Mouse (Mus musculus) urinary bladder, postnatal 14 days (tissue): ENCODE data around the gene Qk.
A peak's percentile ranks its signal among the peaks of the same experiment; 100 is the strongest.

ENCODE experiments used
- DNase-seq: peaks from one replicate; pipeline ENCODE4 v3.0.0; 2021; ENCODE audit warnings: low spot score

The Qk gene

GRCm38 (mm10) chr17:10319685-10320455, at the start of gene Qk:
Gene Qk, minus strand, starts transcription at chr17:10319854.
- peak; percentile 94 for DNase-seq

GRCm38 (mm10) chr17:10367044-10367443, 47.4 kb upstream of the Qk start:
- no peak for DNase-seq

- no peak for DNase-seq
Measured at GRCm38 (mm10) chr17:10366577-10366976, 46.9 kb upstream of the Qk start.

- no peak for DNase-seq
Measured at GRCm38 (mm10) chr17:10365501-10366482, 46.1 kb upstream of the Qk start.

GRCm38 (mm10) chr17:10363151-10363550, 43.5 kb upstream of the Qk start:
- DNase-seq = no peak

- no peak for DNase-seq
Measured at GRCm38 (mm10) chr17:10361882-10362291, 42.2 kb upstream of the Qk start.

- DNase-seq = no peak
Measured at GRCm38 (mm10) chr17:10360738-10361137, 41.1 kb upstream of the Qk start.

GRCm38 (mm10) chr17:10359466-10359865, 39.8 kb upstream of the Qk start:
- no peak for DNase-seq

GRCm38 (mm10) chr17:10357348-10357747, 37.7 kb upstream of the Qk start:
- no peak for DNase-seq

GRCm38 (mm10) chr17:10356294-10356693, 36.6 kb upstream of the Qk start:
- no peak for DNase-seq

GRCm38 (mm10) chr17:10355746-10356145, 36.1 kb upstream of the Qk start:
- DNase-seq = no peak

GRCm38 (mm10) chr17:10338286-10338685, 18.6 kb upstream of the Qk start:
- no peak for DNase-seq

- no peak for DNase-seq
Measured at GRCm38 (mm10) chr17:10336558-10336957, 16.9 kb upstream of the Qk start.

GRCm38 (mm10) chr17:10335809-10336499, 16.3 kb upstream of the Qk start:
- no peak for DNase-seq

GRCm38 (mm10) chr17:10334957-10335690, 15.5 kb upstream of the Qk start:
- peak; percentile 66 for DNase-seq

GRCm38 (mm10) chr17:10334481-10334880, 14.8 kb upstream of the Qk start:
- DNase-seq = no peak

GRCm38 (mm10) chr17:10333321-10333720, 13.7 kb upstream of the Qk start:
- no peak for DNase-seq

- DNase-seq = no peak
Measured at GRCm38 (mm10) chr17:10332127-10332526, 12.5 kb upstream of the Qk start.

GRCm38 (mm10) chr17:10329461-10329860, 9.8 kb upstream of the Qk start:
- no peak for DNase-seq

GRCm38 (mm10) chr17:10328544-10329100, 9.0 kb upstream of the Qk start:
- no peak for DNase-seq

GRCm38 (mm10) chr17:10327584-10328210, 8.0 kb upstream of the Qk start:
- no peak for DNase-seq
